Mouse (Mus musculus) thymus, adult 18-20 months (tissue): ENCODE data around the gene Lrrfip2.

Experiments
- DNase-seq, 2 experiments: peaks; one replicate each; pipeline ENCODE4 v3.0.0; 2022; ENCODE audit warnings: mixed read lengths in 2 of 2

Lrrfip2 gene

GRCm38 (mm10) chr9:111118891-111119441 is 1.6 kb downstream of the Lrrfip2 start:
- no peak for DNase-seq

DNA sequence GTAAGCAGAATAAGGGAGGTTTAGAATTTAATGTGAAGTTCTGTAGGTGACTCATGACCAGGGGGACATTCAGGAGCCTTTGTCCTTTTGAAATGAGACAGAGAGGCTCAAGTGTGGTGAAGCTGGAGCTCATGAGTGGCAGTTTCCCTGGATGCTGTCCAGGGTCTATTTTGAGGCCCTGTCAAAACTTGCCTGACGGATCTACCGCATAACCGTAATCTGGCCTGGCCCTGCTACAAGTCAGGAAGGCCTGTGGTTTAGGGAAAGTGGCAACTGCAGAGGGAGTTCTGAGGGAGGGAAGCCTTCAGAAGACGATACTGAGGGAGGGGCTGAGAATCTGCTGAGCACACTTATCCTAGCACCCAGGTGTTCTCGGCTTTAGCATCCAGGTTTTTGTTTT is 5.1 kb downstream of the Lrrfip2 start:
- DNase-seq, result no peak

DNA sequence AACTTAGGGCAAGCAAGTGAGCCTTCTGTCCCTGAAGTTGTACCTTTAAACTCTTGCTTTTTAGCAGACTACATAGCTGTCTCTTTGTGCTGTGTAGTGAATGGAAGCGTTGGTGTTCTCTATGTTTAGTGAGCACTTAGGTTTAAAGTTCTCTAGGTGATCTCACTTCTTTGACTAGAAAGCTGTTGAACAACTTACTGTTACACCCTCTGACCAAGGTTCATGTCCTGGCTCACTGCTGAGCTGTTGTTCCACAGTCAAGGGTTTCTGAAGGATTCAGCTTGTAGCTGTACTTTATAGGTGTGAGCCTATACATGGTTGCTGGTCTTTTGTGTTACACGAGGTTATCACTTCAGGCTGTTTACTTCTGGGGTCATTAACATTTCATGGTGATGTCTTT is 5.9 kb downstream of the Lrrfip2 start:
- no peak for DNase-seq

- DNase-seq, result no peak
Observed at GRCm38 (mm10) chr9:111124440-111124839, 7.0 kb downstream of the Lrrfip2 start.

- DNase-seq, result no peak
Observed at GRCm38 (mm10) chr9:111126735-111127134, 9.3 kb downstream of the Lrrfip2 start.

DNA sequence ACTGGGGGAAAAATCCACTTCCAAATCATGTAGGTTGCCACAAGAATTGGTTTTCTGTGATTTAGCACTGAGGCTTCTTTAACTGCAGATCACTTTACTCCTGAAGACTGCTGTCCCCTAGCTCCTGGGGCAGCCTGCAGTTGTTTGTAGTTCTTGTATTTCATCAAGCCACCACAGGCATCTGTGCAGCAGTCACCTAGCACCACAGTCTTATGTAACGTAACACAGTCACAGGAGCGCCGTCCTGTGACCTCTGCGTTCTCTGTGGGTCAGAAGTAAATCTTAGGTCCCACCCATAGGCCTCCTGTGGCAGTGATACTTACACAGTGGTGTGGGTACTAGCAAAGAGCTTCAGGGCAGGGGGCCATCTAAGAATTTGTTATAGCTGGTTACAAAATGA is 10.4 kb downstream of the Lrrfip2 start:
- no peak for DNase-seq

DNA sequence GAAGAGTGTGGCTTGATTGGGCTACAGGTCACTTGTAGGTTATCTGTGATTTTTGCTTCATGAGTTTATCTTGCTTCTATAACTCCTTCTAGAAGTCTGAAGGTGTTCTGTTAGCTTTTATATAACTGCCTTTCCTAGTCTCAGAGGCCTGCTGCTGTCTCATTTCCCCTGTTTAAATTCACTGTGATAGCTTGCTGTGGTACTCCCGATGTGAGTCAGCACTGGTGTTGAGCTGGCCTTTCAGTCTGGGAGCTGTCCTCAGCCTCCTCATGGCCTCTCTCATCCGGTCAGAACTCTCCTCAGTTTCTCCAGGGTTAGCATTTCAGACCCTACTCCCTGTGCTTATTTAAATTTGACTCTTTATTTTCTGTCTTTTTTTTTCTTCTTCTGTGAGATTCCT is 12.7 kb downstream of the Lrrfip2 start:
- DNase-seq, result no peak

DNA sequence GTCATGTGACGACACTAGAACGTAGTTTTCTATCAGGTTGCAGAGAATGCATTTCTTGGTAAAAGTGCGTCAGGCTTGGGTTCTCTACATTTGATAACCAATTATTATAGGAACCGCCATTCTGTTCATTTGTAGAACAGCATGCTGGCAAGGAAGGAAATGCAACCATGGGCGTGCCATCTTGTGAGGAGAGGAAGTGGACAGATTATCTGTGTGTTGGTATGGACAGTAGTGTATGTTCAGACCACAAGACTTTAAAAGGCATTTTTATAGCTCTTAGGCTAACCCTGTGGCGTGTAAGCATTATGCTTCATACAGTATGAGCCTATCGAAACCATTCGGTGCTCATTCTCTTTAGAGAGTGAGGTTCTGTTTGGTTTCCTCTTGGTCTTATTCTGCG is 20.8 kb downstream of the Lrrfip2 start:
- DNase-seq, result no peak

DNA sequence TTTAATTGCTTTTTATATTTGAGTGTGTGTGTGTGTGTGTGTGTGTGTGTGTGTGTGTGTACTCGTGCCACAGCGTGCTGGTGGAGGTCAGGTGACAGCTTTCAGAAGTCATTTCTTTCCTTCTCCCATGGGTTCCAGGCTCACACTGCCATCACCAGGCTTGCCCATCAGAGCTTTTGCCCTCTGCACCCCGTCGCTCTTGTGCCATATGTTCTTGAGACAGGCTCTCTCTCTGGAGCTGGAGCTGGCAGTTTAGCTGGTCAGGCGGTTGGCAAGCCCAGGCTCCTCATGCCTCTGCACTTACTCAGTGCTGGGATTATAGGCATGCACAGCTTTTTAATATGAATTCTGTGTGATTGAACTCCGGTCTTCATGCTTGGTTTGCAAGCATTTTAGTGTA is 25.3 kb downstream of the Lrrfip2 start:
- DNase-seq, result no peak

GRCm38 (mm10) chr9:111143387-111143786 is 26.0 kb downstream of the Lrrfip2 start:
- DNase-seq, result no peak

DNA sequence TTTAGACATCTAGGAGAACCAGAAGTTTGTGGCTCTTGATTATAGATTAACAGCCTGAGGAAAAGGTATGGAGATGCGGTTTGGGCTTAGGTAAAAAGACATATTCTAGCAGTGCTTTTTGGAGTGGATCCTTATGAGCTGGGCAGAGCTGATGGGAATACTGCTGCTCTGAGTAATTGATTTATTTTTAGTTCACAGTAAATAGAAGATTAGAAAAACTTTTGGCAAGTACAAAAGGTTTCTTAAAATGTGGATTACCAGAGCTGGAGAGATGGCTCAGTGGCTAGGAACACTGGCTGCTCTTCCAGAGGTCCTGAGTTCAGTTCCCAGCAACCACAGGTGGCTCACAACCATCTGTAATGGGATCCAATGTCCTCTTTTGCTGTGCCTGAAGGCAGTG is 27.3 kb downstream of the Lrrfip2 start:
- no peak for DNase-seq

DNA sequence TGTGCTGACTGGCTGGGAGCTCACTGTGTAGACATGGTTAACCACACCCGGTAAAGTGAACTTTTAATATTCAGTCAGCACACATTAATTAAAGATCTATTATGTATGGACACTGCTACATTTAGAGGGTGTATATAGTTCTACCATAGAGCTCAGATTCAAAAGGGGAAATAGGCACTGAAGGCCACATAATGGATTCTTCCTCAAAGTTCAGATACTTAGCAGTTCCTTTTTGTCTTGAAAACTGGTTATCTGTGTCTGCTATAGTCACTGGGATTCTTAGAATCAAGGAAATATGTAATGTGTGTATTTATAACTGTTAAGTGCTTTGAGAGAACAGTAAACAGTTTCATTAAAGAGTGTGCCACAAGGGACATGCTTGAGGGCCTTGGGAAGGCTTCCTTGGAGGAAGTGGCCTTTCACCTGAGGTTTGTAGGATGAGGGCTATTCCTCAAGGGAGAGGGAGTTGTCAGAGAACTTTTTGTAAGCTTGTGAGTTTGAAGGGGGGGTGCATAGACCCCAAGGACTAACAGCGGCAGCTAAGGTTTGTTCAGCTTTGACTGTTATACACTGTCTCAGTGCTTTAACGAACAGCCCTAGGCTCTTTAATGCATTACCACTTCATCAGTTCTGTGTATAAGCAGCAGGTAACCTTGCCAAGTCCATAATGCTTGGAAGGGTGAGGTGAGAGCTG is 28.3 kb downstream of the Lrrfip2 start:
- no peak for DNase-seq

- no peak for DNase-seq
Observed at GRCm38 (mm10) chr9:111146216-111146798, 28.9 kb downstream of the Lrrfip2 start.

DNA sequence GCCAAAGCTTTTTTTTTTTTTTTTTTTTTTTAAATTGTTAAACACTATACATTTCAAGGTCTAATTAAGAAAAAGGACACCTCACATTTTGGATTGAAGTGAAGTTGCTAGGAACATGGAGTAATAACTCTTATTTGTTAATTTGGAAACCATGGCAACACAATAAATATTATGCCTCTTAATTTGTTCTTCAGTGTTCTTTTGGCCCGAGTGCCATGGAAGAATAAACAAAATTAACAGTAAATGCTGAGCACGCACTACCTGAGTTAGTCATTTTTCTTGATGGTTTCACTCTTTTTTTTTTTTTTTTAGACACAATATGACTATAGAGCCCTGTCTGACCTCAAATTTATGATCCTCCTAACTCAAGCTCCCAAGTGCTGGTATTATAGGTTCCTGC is 30.6 kb downstream of the Lrrfip2 start:
- DNase-seq, result no peak

DNA sequence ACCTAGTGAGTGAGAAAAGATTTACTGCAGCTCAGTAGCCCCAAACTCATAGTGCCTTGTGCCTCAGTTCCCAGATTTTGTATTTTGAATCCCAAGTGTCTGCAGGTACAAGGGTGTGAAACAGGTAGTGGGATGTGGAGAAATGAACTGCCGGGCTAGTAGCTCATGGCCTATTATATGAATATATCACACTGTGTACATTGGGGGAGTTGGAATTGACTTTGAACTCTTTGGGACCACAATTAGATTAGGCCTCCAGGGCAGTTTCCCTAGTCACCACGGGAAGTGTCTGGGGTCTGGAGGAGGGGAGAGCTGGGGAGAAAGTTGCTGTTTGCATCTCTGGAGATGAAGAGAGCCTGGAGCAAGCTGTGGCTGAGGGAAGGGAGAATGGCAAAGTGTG is 31.0 kb downstream of the Lrrfip2 start:
- DNase-seq, result no peak

- no peak for DNase-seq
Observed at GRCm38 (mm10) chr9:111149188-111149945, 32.0 kb downstream of the Lrrfip2 start.

DNA sequence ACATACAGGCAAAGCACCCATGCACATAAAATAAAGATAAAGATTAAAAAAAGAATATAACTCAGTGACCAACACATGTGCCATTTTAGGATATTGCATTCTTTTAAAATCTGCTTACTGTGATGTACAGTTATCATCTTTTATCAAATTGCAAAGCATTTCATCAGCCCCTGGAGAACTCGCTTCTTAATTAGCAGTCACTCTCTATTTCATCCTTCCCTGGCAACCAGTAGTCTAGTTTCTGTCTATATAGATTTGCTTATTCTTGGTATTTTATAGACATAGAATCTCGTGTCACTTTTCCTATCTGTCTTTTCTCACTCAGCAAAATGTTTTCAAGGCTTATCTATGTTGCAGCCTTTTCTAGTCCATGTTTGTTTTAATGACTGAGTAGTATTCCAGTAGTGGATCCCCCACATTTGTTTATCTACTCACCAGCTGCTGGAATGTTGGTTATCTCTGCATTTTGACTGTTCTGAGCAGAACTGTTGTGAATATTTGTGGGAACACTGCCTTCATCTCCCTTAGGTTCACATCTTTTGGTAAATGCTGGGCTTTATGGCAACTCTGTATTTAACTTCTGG is 35.0 kb downstream of the Lrrfip2 start:
- no peak for DNase-seq

GRCm38 (mm10) chr9:111153026-111153425 is 35.6 kb downstream of the Lrrfip2 start:
- no peak for DNase-seq

GRCm38 (mm10) chr9:111155764-111156458 is 38.5 kb downstream of the Lrrfip2 start:
- no peak for DNase-seq

- DNase-seq, result no peak
Observed at GRCm38 (mm10) chr9:111159562-111159961, 42.2 kb downstream of the Lrrfip2 start.

GRCm38 (mm10) chr9:111161213-111161612 is 43.8 kb downstream of the Lrrfip2 start:
- no peak for DNase-seq

DNA sequence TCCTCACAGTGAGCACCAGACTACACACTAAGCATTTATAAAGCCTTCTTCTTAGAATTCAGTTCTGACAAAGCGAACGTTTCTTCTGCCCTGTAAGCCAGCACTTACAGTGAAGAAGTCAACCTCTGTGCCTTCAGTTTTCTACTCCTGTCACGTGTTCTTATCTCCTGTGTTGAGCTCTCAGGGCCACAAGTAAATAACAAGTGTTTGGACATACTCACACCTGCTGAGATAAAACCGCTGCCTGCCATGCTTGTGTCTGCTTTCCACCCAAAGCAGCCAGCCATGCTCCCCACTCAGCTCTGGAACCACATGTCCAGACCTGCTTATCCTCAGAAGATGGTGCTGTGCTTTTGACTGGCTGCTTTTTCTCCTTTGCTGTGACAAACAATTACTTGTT is 49.2 kb downstream of the Lrrfip2 start:
- no peak for DNase-seq

- no peak for DNase-seq
Observed at GRCm38 (mm10) chr9:111170430-111170829, 53.0 kb downstream of the Lrrfip2 start.
